Mouse (Mus musculus): ENCODE data around the gene Pum1.

GRCm38 (mm10) chr4:130667686-130668085 is 4.6 kb downstream of the Pum1 start:
- TF ChIP-seq CTCF (IDR thresholded peaks at IDR 0.05; ENCODE audit: extremely low read depth, insufficient read depth, low read length) (no peak), POLR2A (IDR thresholded peaks at IDR 0.05; ENCODE audit: extremely low read depth, insufficient read depth, low read length) (no peak)
